Mouse (Mus musculus): ENCODE measurements at regions not wholly inside any gene's neighbourhood (a gene's known extent, or its start where the extent isn't known, plus 50 kb on each side); places are given as distances from the start of the nearest gene placed in this dataset.

DNA sequence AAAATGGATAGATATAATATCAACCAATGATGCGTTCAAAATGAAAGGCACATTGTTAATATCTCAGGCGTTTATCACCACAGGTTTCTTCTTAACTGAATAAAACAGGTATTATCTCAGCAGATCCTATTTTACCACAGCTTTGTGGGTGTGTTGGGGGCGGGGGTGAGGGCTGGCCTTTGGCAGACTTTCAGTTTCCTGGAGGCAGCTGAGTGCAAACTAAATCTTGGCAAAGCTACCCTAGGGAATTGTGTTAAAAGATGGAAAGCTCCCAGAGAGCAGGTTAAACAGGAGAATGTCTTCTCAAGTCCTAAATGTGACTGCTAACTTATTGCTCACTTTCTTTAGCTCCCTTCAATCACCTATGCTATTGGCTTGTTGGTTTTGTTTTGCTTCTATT lies 223.8 kb downstream of the Kdm4c start:
- no peak for ATAC-seq (ENCODE audit: insufficient number of reproducible peaks, low FRiP score, low TSS enrichment)

DNA sequence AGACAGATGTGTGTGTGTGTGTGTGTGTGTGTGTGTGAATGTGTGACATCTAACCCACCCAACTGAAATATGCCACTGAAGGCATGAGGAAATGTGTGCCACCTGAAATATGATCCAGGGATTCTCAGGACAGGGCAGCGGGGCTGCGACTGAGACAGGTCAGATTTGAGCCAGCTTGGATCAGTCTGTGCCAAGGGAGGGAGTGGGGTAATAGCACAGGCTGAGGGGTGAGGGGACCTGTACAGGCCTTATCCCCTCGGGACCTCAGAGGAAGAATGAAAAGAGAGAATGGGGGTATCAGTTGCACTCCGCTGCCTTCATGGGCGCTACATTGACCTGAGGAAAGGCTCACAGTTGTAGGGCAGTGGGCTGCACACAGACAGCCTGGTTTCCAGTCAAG lies 270.2 kb downstream of the Kdm4c start:
- ATAC-seq (ENCODE audit: insufficient number of reproducible peaks, low FRiP score, low TSS enrichment), result no peak

DNA sequence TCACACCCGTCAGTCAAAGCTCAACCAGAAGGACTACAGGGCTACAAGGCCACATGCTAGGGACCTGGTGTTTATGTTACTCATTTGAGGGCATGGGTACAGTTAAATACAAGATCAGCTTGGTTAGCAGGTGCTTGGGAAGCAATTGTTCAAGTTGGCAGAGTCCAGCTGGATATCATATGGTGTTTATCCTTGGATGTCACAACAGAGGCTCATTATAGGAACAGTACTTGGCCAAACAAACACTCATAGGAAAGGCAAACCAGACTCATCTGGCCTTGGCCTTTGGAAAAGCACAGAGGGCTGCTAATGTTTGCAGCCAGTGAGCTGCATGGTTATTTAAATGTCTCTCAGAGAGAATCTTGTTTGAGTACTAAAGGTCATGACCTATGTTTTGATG lies 311.6 kb downstream of the Kdm4c start:
- ATAC-seq (ENCODE audit: insufficient number of reproducible peaks, low FRiP score, low TSS enrichment), result no peak

DNA sequence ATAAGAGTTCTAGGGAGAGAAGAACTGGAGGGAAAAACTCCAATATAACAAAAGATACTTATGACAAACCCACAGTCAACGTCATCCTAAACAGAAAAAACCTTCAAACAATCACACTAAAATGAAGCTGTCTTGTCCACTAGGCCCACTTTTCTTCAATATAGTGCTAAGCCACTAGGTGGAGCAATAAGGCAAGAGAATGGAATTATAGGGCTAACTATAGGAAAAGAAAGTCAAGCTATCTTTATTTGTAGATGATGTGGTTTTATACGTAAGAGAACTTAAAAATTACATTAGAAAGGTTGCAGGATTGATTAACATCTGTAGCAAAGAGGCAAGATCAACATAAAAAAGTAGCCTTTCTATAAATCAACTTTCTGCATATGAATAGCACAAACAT lies 321.3 kb downstream of the Kdm4c start:
- ATAC-seq (ENCODE audit: insufficient number of reproducible peaks, low FRiP score, low TSS enrichment), result peak; percentile 64; the same call in 1 of the 2 replicates

DNA sequence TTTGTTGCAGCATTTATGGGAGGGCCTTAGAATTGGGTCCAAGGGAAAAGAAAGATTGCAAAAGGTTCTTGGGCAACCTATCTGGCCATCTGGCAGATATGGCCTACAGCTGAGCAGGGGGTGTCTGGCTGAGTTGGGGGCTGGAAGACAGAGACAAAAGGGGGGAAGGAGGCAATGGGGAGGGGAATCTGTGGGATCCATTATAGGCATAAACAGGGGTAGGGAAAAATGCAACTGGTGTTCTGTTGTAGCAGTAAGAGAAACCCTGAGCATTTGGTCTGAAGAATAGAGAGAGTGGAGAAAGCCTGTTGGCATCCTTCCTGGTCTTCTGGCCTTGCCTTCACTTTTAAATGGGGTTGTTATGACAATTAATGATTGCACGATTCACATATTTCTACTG lies 344.1 kb downstream of the Kdm4c start:
- no peak for ATAC-seq (ENCODE audit: insufficient number of reproducible peaks, low FRiP score, low TSS enrichment)

DNA sequence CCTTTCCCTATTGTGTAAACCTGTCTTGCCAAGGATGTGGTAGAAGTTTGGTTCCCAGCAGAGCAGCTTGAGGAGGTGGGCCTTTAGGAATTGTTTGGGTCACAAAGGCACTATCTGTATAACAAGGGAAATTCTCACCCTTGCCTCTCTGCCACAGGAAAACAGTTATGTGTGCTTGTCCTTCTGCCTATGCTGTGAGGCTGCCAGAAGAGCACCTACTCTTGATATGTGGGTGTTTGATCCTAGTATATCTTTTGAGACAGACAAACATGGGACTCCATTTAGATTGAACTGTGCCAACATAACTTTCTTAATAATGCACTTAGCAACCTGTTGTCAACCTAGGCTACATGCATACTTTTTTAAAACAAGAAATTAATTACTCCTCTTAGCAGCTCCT lies 344.8 kb downstream of the Kdm4c start:
- no peak for ATAC-seq (ENCODE audit: insufficient number of reproducible peaks, low FRiP score, low TSS enrichment)

DNA sequence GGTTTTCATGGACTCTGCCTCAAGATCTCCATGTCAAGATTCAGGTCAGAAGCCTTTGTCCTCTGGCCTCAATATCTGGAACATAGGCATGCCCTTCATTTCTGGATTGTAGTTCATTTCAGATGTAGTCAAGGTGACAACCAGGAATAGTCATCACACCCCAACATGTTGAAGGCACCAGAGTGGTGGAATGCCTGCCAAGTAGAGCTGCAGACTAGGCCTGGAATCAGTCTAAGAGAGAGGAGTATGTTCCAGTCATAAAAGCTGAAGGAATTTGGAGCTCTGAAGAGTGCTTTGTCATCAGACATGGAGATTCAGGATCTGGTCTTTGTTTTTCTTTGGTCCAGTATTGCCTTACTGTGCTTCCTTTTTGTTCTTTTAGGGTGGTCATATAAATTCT lies 346.5 kb downstream of the Kdm4c start:
- no peak for ATAC-seq (ENCODE audit: insufficient number of reproducible peaks, low FRiP score, low TSS enrichment)

DNA sequence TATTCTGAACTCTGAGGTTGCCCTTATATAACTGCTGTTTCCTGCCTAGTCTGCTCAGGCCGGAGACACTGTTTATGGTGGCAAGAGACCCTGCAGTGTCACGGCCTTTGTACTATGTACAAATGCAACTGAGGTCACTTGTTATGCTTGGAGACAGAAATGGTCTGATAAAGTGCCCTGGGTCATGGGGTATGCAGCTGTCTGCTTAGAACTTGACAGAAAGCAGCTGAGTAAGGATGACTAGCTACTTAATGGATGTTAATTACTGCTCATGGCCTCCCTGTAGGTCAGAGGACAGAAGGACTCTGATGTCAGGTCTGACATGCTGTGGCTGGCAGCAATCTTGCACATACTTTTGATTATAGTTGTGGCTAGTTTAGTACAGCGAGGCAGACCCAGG lies 370.7 kb downstream of the Kdm4c start:
- ATAC-seq (ENCODE audit: insufficient number of reproducible peaks, low FRiP score, low TSS enrichment), result no peak
